Mouse (Mus musculus) ovary, postnatal 14 days (tissue): ENCODE measurements at regions not wholly inside any gene's neighbourhood (a gene's known extent, or its start where the extent isn't known, plus 50 kb on each side); places are given as distances from the start of the nearest gene placed in this dataset.

Experiments
- DNase-seq: peaks from one replicate; pipeline ENCODE4 v3.0.0; 2022; ENCODE audit warnings: low spot score

GRCm38 (mm10) chr17:80792605-80793004 lies 64.3 kb upstream of the Map4k3 start:
- no peak for DNase-seq

DNA sequence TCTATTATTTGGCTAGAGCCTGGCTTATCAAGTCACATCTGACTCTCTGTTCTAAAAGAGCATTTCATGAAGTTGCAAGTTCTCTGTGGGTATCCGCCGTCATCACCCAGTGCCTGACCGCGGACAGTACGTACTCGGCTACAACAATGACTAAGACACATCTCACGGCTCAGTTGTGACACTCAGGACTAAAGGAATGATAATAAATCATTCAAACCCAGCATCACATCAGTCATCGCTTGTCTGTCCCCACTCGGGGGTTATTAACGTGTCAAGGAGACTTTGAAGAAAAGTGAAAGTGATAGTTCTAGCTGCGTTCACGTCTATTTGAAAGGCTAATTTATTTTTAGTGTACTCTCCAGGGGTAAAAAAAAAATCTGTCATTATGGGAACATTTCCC lies 61.4 kb upstream of the Map4k3 start:
- no peak for DNase-seq

- DNase-seq, result no peak
Observed at GRCm38 (mm10) chr17:80789000-80789399, 60.7 kb upstream of the Map4k3 start.

DNA sequence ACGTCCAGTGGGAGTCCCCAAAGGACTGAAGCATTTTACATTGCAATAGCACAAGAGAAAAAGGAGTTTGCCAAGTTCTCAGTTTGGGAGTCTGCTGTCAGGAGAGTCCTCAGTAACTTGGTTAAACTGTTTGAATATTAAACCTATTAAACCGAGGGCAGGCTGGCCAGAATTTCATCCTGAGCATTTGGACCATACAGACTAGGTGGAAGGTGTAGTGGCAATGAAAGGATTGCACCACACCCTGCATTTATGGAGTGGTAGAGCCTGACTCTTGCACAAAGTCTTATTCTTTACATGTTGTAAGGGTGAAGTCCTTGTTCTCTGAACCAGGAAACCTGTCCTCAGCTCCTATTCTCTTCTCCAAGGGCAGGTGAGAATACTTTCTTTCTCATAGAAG lies 58.6 kb upstream of the Map4k3 start:
- DNase-seq, result no peak

- DNase-seq, result no peak
Observed at GRCm38 (mm10) chr17:80786061-80786851, 58.0 kb upstream of the Map4k3 start.

- no peak for DNase-seq
Observed at GRCm38 (mm10) chr17:80785476-80785875, 57.2 kb upstream of the Map4k3 start.

- no peak for DNase-seq
Observed at GRCm38 (mm10) chr17:80785049-80785448, 56.8 kb upstream of the Map4k3 start.

DNA sequence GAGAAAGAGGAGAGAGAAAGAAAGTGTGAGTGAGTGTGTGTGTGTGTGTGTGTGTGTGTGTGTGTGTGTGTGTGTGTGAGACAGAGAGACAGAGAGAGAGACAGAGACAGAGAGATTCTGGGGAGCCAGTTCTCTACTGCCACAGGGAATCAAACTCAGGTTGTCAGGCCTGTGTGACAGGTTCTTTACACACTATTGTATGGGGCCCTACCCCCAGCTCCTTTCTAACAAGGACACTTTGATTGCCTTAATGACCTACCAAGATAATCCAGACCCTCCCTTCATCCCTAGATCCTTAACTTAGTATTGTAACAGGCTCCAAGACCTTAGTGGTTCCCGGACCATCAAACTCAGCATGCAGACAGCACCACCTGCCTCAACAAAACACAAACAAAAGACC lies 53.9 kb upstream of the Map4k3 start:
- no peak for DNase-seq

- no peak for DNase-seq
Observed at GRCm38 (mm10) chr17:80781621-80782020, 53.3 kb upstream of the Map4k3 start.

GRCm38 (mm10) chr17:80780303-80780702 lies 52.0 kb upstream of the Map4k3 start:
- DNase-seq, result no peak

GRCm38 (mm10) chr17:80779782-80780181 lies 51.5 kb upstream of the Map4k3 start:
- no peak for DNase-seq
